Mouse (Mus musculus) intestine, postnatal 0 days (tissue): ENCODE measurements around the gene Ccdc88c. TPM values are rescaled to one million over a fixed set of nuclear protein-coding genes. Genes with fewer than 3 reads are reported as not detected.

Experiments used
- ATAC-seq: fragments of 200-750 bp; cut with Nextera tagmentation; 2 replicates; pipeline ENCODE4 v1.8.0; 2017; ENCODE audit warnings: mild to moderate bottlenecking, moderate TSS enrichment, moderate library complexity
- H3K27ac ChIP-seq: fragments of 300-500 bp; sonication (generic); 2 replicates; pipeline ENCODE4 v1.5.1; 2014; ENCODE audit warnings: mild to moderate bottlenecking, low read depth, low read length, moderate library complexity
- H3K27me3 ChIP-seq: fragments of 300-500 bp; sonication (generic); replicated peaks from 2 replicates; pipeline ENCODE4 v1.6.1; 2014; ENCODE audit warnings: low read length, mixed read lengths; ENCODE audit not compliant: control insufficient read depth, insufficient read depth
- H3K36me3 ChIP-seq: fragments of 300-500 bp; sonication (generic); 2 replicates; pipeline ENCODE4 v1.6.1; 2014; ENCODE audit warnings: mild to moderate bottlenecking, moderate library complexity; ENCODE audit not compliant: control insufficient read depth, insufficient read depth
- H3K4me1 ChIP-seq: fragments of 300-500 bp; sonication (generic); replicated peaks from 2 replicates; pipeline ENCODE4 v1.6.1; 2014; ENCODE audit warnings: antibody characterized with exemption, low read length, mixed read lengths; ENCODE audit not compliant: control insufficient read depth, insufficient read depth
- H3K4me2 ChIP-seq: fragments of 300-500 bp; sonication (generic); replicated peaks from 2 replicates; pipeline ENCODE4 v1.6.1; 2014; ENCODE audit warnings: low read depth, mild to moderate bottlenecking, moderate library complexity
- H3K4me3 ChIP-seq: fragments of 300-500 bp; sonication (generic); 2 replicates; pipeline ENCODE4 v1.5.1; 2014; ENCODE audit warnings: low read depth, low read length
- H3K9ac ChIP-seq: fragments of 300-500 bp; sonication (generic); 2 replicates; pipeline ENCODE4 v1.6.1; 2014; ENCODE audit warnings: mild to moderate bottlenecking, low read depth, low read length
- H3K9me3 ChIP-seq: fragments of 300-500 bp; sonication (generic); 2 replicates; pipeline ENCODE4 v1.6.1; 2016; ENCODE audit warnings: mixed run types; ENCODE audit not compliant: control insufficient read depth
- CTCF ChIP-seq: sonication (generic); IDR thresholded peaks from 2 replicates; pipeline ENCODE4 v1.5.1; 2016; ENCODE audit warnings: low read depth, mild to moderate bottlenecking, control low read depth, antibody characterized with exemption, moderate library complexity
- WGBS: fragments of 180-500 bp; shearing (Covaris S2); extraction: QIAGEN DNeasy Blood & Tissue Kit; methylation state at CpG from one replicate; pipeline ENCODE4 v1.1.7; 2014; 5-methylcytosine and 5-hydroxymethylcytosine counted together
- polyA plus RNA-seq: library from polyadenylated mRNA; unstranded; fragments of >200 nt; fragmentation: Nextera tagmentation; extraction: Ambion mirVana; gene quantifications from 2 replicates; pipeline ENCODE4 v1.2.1, GENCODE M21; 2015

Ccdc88c gene
- polyA plus RNA-seq, 1 experiment from 2014 or later = 11.7 TPM

DNA sequence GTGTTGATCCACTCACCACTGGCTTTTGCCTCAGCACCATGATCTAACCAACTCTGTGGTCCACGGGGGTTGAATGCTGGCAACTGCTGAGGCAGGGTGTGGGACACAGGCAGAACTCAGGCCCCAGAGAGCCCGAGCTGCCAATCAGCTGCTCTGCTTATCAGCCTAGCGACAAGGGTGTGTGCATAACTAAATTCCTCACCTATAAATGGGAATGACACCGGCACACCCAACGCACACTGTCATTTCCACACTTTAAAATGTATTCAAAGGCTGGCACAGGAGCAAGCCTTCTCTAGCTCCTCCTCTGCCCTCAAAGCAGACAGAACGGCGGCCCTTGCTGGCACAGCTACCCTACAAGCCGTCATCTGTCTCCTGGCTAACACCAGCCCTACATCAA, 46.6 kb downstream of the Ccdc88c start:
- Histone ChIP-seq H3K4me2 (no peak overlapping the region; the same call in 1 of the 2 replicates), H3K4me3 (no peak overlapping the region), H3K36me3 (peaks cover 5% of the 10 kb centered on the region; the same call in 1 of the 2 replicates), H3K27me3 (no peaks in the 10 kb centered on the region), H3K9ac (no peak overlapping the region), H3K9me3 (no peaks in the 10 kb centered on the region), H3K27ac (no peak overlapping the region), H3K4me1 (0 out of 2 replicates have a peak, but pooled peaks cover 4% of the 10 kb centered on the region)
- WGBS = 32% methylated on average over 8 of the region's 8 CpGs
- no peak for TF ChIP-seq CTCF
- no peak for ATAC-seq

DNA sequence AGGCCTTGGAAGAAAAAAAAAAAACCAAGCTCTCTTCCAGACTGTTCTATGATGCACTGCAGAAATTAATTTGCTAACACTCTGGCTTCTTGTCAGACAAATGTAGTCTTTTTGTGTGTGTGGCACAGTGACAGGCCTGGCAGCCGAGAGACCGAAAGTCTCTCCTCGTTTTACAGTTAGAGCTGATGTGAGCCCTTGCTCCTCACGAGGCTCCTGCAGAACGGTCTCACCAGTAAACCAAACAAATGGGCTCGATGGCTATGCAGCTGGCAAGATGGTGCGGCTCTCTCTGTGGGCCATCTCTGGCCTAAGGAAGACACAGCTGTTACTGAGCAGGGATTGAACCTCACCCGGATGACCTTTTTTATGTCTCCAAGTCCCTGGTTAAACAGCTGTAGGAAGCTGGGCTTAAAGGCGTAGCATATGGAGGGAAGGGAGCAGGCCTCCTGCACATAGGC, 48.3 kb downstream of the Ccdc88c start:
- ATAC-seq = no peak
- WGBS = 56% methylated on average over 9 of the region's 9 CpGs
- H3K27ac ChIP-seq = no peak overlapping the region
- H3K4me3 ChIP-seq = no peak overlapping the region
- TF ChIP-seq CTCF = no peak
- no peak overlapping the region for H3K4me2 ChIP-seq
- no peak overlapping the region for H3K9ac ChIP-seq
- peaks cover 5% of the 10 kb centered on the region; the same call in 1 of the 2 replicates for H3K36me3 ChIP-seq
- H3K9me3 ChIP-seq = no peaks in the 10 kb centered on the region
- H3K27me3 ChIP-seq = no peaks in the 10 kb centered on the region
- 0 out of 2 replicates have a peak, but pooled peaks cover 4% of the 10 kb centered on the region for H3K4me1 ChIP-seq

DNA sequence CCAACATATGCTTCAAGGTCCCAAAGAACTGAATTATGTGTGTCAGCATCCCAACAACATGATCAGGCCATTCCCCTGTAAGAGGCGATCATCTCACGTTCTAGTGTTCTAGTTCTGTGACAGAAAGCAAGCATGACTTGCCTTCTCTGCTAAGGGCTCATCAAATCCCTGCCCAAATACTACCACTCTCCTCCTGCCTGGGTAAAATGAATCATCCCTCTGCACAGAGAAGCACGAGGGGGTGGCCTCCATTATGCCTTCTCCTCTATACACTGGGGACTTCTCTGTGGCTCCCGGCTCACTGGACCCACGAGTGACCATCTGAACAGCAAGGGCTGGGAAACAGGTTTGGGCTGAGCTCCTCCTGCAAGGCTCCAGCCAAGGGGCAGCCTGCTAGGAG, 49.2 kb downstream of the Ccdc88c start:
- Histone ChIP-seq H3K36me3 (peaks cover 5% of the 10 kb centered on the region; the same call in 1 of the 2 replicates), H3K4me3 (no peak overlapping the region), H3K27me3 (no peaks in the 10 kb centered on the region), H3K27ac (0 out of 2 replicates have a peak overlapping the region, but pooled peaks have one; percentile 28), H3K9ac (no peak overlapping the region), H3K4me1 (no peaks in the 10 kb centered on the region), H3K4me2 (no peak overlapping the region), H3K9me3 (no peaks in the 10 kb centered on the region)
- TF ChIP-seq CTCF = no peak
- 87% methylated on average over 5 of the region's 5 CpGs for WGBS
- ATAC-seq = no peak

DNA sequence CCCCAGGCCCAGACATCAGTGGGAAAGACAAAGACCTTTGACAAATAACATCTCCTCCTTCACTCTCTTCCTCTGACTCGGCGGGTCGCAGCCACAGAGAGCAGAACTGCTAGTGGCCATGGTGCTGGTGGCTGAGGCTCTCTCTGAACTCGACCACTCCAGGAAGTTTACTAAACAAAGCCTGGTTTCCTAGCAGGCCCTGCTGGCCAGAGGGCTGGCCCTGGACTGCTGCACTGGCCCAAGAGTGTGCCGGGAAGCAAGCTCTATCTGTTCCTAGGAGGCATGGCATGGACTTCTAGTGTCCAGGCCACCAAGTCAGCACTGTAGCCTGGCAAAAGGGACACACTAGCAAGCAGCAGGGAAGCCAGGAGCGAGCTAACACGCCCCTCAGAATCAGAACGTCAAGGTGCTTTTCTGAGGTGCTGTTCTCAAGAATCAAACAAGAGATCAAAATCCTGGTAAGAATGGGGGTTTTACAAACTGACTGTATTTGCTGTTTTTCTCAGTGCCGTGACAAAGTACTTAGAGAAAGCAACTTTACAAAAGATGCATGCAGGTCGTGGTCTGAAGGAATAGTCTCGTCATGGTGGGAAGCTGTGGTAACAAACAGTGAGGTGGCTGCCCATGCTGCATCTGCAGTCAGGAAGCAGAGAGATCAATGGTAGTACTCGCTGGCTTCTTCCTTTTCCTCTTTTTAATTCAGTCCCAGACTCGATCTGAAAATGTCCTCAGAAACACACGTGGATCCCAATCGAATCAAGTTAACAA, 50.7 kb downstream of the Ccdc88c start:
- Histone ChIP-seq H3K4me2 (no peak overlapping the region), H3K4me1 (no peaks in the 10 kb centered on the region), H3K27me3 (no peaks in the 10 kb centered on the region), H3K4me3 (no peak overlapping the region), H3K9me3 (no peaks in the 10 kb centered on the region), H3K36me3 (peaks cover 5% of the 10 kb centered on the region; the same call in 1 of the 2 replicates), H3K9ac (no peak overlapping the region), H3K27ac (no peak overlapping the region)
- no peak for TF ChIP-seq CTCF
- no peak for ATAC-seq
- 67% methylated on average over 15 of the region's 15 CpGs for WGBS

DNA sequence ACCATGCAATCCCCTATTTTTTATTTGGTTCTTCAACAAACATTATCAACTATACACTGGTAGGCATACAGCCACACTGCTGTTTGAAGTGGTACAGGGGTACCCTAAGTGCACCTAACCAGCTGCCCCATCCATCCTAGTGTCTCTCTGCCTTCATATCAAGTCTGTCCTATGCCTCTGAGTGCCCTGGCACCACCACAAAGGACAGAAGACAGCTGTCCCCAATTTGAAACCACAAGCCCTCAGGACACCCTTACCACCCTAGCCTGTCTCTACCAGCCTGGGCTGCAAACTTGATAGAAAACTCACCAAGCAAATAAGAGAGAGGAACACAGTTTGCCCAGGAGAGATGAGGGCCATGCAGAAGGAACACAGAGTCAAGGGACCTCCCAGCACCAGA, 51.3 kb downstream of the Ccdc88c start:
- H3K9ac ChIP-seq = no peak overlapping the region
- H3K27me3 ChIP-seq = no peaks in the 10 kb centered on the region
- H3K27ac ChIP-seq = no peak overlapping the region
- H3K36me3 ChIP-seq = peaks cover 5% of the 10 kb centered on the region; the same call in 1 of the 2 replicates
- no peak overlapping the region for H3K4me3 ChIP-seq
- H3K9me3 ChIP-seq = no peaks in the 10 kb centered on the region
- TF ChIP-seq CTCF = no peak
- no peak overlapping the region for H3K4me2 ChIP-seq
- no peaks in the 10 kb centered on the region for H3K4me1 ChIP-seq
- no peak for ATAC-seq

DNA sequence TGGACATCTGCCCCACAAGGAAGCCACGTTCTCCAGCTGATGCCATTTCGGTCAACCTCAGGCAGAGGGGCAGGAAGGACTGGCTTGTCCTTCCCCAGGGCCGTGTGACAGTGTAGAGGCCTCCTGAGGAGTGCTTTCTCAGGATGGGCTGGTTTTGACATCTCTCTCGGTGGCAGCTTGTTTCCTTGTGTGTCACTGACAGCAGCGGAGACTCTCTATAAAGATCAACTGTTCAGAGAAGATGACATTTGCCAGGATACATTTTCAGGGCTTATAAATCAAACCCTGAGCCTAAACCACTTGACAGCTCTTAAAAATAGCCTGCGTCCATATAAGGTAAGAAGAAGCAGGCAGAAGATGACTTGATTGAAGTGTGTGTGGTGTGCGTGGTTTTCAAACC, 59.0 kb downstream of the Ccdc88c start:
- Histone ChIP-seq H3K27ac (no peak overlapping the region), H3K4me3 (no peak overlapping the region), H3K9me3 (no peaks in the 10 kb centered on the region), H3K9ac (no peak overlapping the region), H3K4me1 (no peaks in the 10 kb centered on the region), H3K4me2 (no peak overlapping the region), H3K36me3 (peaks cover 17% of the 10 kb centered on the region; the same call in 1 of the 2 replicates), H3K27me3 (no peaks in the 10 kb centered on the region)
- WGBS = 69% methylated on average over 7 of the region's 7 CpGs
- ATAC-seq = no peak
- TF ChIP-seq CTCF = no peak
